Mouse (Mus musculus) layer of hippocampus, adult 18-20 months (tissue): ENCODE measurements around the gene Gli2. TPM values are rescaled to one million over a fixed set of nuclear protein-coding genes. Genes with fewer than 3 reads are reported as not detected.
A peak's percentile ranks its signal among the peaks of the same experiment; 100 is the strongest.

ENCODE experiments used
- DNase-seq, 2 experiments: peaks; one replicate each; pipeline ENCODE4 v3.0.0; 2022; ENCODE audit warnings: low spot score in 2 of 2
- total RNA-seq, 2 experiments: library from RNA; stranded (reverse); gene quantifications; 2 replicates each; pipeline ENCODE4 v1.2.3; 2021

Gli2 gene
- total RNA-seq, 2 experiments from 2014 or later: 3.2 to 4.1 TPM

DNA sequence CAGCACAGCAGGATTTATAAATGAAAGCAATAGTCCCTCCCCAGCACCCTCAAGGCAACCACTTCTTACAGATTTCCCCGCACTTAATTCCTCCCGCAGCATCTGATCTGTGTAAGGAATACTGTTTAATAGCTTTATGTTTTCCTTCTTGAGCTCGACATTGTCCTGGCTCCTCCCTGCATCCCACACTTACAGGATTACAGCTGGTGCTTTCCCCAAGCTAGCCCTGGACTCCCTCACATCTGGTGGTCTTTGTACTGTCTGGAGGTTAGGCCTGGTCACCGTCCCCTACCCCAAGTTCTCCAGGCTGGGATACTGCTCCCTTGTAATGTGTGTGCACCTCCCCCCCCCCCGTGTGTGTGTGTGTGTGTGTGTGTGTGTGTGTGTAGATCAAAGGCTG, 101.1 kb downstream of the Gli2 start:
- DNase-seq: no peak

GRCm38 (mm10) chr1:118948407-118948806, 105.0 kb downstream of the Gli2 start:
- DNase-seq: no peak

DNA sequence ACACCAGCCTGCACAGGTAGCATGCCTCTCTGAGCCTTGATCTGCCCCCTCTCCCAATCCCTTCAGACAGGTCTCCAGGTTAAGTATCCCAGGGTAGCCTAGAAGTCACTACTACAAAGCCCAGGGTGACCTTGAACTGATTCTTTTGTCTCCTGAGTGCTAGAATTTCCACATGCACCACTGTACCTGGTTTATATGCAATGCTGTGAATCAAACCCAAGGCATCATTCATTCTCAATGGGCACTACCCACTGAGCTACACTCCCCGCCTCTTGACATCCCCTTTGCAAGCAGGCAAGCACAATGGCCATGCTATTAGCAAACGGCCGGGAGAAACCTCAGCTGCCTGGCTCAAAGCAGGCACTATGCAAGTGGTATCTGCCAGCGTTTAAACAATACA, 106.2 kb downstream of the Gli2 start:
- DNase-seq: no peak

DNA sequence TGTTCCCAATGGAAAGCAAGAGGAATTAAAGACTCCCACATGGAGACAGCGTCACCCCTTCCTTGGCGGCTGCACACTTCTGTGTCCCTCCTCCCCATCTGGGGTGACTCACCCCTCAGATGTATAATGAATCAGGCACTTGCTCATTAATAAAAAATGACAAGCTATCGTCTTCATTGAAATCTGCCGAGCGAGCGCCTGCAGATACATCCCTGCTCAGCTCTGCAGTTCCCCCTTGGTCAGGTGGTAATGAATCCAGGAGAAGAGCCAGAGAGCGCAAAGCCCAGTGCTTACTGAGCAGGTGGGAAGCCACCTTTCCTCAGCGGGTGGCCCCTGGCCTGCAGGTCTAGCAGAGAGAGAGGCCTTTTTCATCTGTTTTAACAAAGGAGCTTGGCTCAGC, 112.1 kb downstream of the Gli2 start:
- peak; percentile 35 to 44 for DNase-seq

- DNase-seq: peak in 1 of 2 experiments; percentile 13
Measured at GRCm38 (mm10) chr1:118940269-118940840, 113.1 kb downstream of the Gli2 start.

DNA sequence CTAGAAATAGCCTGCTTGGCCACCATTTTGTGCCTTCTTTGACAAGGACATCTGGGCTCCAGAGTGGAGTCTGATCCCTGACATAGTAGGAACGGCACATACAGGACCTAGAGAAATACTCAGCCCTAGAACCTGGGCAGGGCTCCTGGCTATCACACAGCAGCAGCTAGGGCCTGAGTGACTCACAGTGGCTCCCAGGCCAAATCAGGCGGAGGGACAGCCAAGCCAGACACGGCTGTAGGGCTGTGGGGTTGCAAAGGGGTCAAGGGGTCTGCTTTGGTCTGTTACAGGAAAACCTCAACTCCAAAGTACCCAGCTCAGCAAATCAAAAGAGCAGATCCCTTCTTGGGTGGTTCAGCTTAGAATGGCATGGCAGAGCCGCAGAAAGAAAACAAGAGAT, 115.2 kb downstream of the Gli2 start:
- no peak for DNase-seq

DNA sequence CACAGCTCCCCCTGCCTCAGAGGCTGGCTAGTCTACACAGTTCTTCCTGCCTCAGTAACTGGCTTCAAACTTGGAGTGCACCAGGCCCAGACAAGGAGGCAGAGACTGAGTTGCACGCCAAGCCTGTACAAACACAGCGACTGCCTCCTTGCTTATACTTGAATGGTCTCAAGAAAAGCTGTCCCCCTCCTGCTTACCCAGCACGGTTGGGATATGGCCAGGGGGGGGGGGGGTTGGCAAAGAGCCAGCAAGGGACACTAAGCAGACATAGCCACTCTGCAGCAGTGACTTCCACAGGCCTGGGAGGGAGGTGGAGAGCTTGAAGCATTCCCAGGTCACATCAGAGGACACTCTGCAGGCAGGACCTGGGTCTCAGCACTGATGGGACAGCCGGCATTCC, 117.3 kb downstream of the Gli2 start:
- no peak for DNase-seq

DNA sequence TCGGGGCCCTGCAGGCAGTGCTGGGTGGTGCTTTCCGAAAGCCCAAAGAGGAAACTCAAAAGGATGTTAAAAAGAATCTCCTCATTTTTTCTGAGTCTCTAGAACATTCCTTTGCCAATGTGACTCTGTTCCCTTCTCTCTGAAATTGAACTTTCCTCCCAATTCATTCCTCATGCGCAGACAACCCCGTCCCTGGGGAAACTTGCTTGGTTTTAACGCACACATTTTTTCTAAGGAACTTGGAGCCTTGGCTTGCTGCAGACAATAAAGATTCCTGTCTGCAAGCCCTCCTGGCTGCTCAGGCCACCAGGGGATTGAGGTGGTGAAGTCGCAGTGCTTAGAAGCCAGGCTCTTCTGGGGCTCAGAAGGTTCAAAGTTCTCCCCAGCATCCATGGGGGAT, 117.9 kb downstream of the Gli2 start:
- no peak for DNase-seq

DNA sequence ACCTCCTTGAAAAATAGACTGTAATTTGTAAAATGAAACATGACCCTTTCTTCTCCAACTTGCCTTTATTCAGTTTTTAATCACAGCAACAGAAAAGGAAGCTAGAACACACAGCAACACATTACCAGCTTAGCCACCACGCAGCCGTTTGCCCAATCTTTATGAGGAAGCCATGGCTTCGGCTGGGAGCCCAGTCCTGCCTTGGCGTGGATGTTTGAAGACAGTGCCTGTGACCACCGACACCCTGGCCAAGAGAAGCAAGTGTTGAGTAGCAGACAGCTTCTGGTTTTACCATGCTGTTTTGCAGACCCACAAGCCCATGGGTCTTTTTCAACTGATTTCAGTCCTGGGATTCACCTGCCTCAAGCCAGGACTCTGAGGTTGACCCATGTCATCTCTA, 121.3 kb downstream of the Gli2 start:
- DNase-seq: no peak

GRCm38 (mm10) chr1:118927543-118928354, 125.7 kb downstream of the Gli2 start:
- no peak for DNase-seq

- no peak for DNase-seq
Measured at GRCm38 (mm10) chr1:118926556-118926955, 126.9 kb downstream of the Gli2 start.

GRCm38 (mm10) chr1:118922189-118922588, 131.2 kb downstream of the Gli2 start:
- DNase-seq: no peak

GRCm38 (mm10) chr1:118917520-118918220, 135.7 kb downstream of the Gli2 start:
- no peak for DNase-seq

DNA sequence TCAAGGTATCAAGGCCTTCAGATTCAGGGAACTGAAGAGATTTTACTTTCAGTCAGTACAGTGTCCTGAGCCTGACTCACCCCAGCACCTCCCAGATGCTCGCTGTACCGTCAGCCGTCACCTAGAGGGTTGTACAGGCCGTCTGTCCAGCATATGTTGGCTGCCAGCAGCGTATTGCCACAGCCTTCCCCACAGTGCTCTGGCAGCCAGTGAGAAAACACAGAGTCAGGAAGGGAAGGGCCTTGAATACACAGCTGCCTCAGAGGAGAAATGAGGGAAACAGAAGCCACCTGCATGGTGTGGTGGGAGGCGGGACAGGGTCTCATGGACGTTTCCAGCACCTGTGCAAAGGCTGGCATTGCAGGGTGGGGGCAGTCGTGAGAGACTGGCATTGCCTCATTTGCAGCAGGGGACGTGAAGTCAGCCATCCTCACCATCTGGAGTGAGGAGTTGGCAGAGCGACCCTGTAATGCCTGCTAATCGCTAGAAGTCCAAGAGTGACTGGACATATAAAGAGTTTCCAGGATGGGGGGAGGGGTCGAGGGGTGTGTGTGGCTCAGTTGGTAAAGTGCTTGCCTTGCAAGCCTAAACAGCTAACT, 136.8 kb downstream of the Gli2 start:
- DNase-seq: no peak

DNA sequence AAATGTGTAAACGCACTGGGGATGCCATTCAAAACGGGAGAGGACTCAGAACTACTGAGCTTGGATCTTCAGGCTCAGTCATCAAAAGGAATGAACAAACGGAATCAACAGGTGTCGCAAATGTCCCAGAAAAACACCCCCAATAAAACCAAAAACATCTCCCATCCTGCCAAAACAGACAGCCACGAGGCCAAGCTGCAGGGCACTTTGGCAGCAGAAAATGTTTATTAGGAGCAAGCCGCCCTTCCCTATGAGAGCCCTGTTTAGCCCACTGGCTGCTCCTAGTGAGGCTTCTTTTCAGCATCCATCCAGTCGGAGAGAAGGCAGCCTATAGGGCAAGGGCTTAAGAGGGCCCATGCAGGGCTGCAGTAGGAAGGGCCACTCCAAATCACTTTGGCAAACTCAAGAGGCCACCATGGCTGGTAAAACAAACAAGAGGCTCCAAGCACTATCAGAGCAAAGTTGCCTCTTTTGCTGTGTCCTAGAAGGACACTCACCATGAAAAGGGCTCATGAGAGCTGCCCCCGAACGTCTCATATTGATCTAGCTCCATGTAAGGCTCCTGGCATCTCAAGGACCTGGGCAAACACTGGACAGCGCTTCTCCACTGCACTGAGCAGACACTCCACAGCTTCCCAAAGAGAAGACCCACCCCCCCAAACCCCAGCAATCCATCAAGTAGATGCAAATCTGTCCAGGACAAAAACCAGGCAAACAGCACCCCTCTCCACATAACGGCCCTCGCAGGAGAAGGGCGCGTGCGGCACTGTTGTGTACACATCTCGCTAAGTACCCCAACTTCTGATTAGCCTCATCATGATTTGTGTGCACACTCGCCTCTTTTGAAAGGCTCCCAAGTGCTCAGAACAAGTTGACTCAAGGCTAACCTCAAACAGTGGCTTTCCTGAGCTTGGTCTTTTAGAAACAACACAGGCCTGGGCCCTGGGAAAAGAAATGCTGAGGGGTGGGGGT, 139.7 kb downstream of the Gli2 start:
- no peak for DNase-seq

DNA sequence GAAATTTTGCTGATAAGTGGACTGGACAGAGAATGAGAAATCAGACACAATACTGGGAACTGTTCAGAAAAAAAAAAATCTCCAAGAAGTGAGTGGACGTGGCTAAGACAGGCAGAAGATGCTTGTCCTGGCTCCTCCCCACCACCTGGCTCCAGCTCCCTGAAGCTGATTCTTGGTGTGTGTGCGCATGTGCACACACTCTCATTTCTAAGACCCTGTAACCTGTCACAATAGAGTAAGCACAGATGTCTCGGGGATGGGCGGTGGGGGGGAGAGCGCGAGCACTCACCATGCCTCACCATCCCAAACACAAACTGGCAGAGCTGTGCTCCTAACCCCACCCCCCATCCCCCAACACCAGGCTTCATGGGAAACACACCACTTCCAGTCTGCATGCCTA, 140.5 kb downstream of the Gli2 start:
- DNase-seq: no peak

DNA sequence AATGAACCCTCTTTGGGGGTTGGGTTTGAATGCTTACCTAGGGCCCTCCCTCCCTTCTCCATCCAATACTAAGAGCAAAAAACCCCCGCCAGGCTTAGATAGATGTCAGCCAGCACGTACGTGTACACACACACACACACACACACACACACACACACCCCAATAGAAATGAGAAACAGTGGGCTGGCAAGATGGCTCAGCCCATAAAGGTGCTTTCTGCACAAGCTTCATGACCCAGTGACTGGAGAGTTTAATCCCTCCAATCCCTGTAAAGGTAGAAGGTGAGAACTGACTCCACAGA, 142.0 kb downstream of the Gli2 start:
- DNase-seq: no peak

DNA sequence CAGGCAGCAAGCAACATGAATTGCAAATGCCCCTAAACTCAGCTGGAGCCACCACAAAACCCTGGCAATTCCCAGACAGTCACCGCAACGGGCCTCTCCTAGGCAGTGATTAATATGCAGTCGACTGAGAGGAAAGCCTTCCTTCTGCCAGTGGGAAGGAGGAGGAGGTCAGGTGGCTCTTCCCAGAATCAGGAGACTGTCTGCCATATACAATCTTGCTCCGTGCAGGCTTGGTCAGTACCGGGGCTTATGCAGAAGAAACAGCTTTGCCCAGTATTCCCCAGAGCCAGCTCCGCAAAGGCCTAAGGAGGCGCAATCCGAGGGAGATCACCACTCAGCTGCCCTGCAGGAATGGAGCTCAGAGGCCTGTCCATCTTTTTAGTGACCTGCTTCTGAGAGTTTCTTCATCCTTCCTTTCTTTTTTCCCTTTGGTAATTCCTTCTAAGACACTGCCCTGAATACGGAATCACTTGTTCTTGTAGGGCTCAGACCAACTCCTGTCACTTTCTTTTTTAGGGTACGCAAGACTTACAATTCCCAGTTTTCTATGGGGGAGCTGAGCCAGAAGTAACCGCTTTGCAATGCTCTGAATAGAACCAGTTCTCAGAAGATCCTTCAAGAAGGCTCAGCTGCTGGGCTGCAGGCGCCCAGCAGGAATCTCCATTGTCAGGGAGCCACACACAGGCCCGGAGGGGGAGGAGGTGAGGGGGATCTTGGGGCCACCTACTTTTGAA, 142.6 kb downstream of the Gli2 start:
- no peak for DNase-seq

- DNase-seq: peak; percentile 16 to 39
Measured at GRCm38 (mm10) chr1:118909051-118909450, 144.4 kb downstream of the Gli2 start.

DNA sequence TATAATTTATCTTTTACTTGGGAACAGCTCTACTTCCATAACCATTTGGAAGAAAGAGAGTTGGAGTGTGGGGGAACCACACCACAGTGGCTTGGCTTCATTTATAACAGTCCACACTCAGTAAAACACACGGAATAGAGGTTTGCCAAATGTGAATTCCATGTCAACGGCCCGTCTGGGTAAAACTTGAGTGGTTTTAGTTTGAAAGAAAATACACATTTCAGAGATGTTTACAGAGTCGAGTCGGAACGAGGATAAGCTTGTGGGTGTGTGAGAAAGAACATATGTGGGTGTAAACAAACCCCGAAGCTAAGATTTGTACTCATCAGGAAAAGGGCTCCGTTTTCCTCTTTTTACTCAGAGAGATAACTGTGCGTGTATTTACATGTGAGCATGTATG, 145.8 kb downstream of the Gli2 start:
- DNase-seq: peak in 1 of 2 experiments; percentile 41
